Mouse (Mus musculus): ENCODE measurements around the gene Sirt5. TPM values are rescaled to one million over a fixed set of nuclear protein-coding genes. Genes with fewer than 3 reads are reported as not detected.

Sirt5 gene
- 5.5 and 6.6 TPM in 2 replicates for total RNA-seq (2017)

- ATAC-seq (ENCODE audit: extremely low read depth, insufficient number of reproducible peaks, low FRiP score, poor library complexity, severe bottlenecking) = peak; percentile 89
Observed at GRCm38 (mm10) chr13:43364985-43365824, at the start of gene Sirt5. TSS of gene Sirt5 (plus strand) at chr13:43365496.

GRCm38 (mm10) chr13:43317411-43317810, 47.9 kb upstream of the Sirt5 start:
- no peak for ATAC-seq (ENCODE audit: extremely low read depth, insufficient number of reproducible peaks, low FRiP score, poor library complexity, severe bottlenecking)

- ATAC-seq (ENCODE audit: extremely low read depth, insufficient number of reproducible peaks, low FRiP score, poor library complexity, severe bottlenecking) = no peak
Observed at GRCm38 (mm10) chr13:43319396-43319795, 45.9 kb upstream of the Sirt5 start.

- no peak for ATAC-seq (ENCODE audit: extremely low read depth, insufficient number of reproducible peaks, low FRiP score, poor library complexity, severe bottlenecking)
Observed at GRCm38 (mm10) chr13:43321492-43321891, 43.8 kb upstream of the Sirt5 start.

GRCm38 (mm10) chr13:43325427-43325826, 39.9 kb upstream of the Sirt5 start:
- ATAC-seq (ENCODE audit: extremely low read depth, insufficient number of reproducible peaks, low FRiP score, poor library complexity, severe bottlenecking) = no peak

- ATAC-seq (ENCODE audit: extremely low read depth, insufficient number of reproducible peaks, low FRiP score, poor library complexity, severe bottlenecking) = no peak
Observed at GRCm38 (mm10) chr13:43331721-43332444, 33.4 kb upstream of the Sirt5 start.

GRCm38 (mm10) chr13:43332591-43332990, 32.7 kb upstream of the Sirt5 start:
- no peak for ATAC-seq (ENCODE audit: extremely low read depth, insufficient number of reproducible peaks, low FRiP score, poor library complexity, severe bottlenecking)

- no peak for ATAC-seq (ENCODE audit: extremely low read depth, insufficient number of reproducible peaks, low FRiP score, poor library complexity, severe bottlenecking)
Observed at GRCm38 (mm10) chr13:43336425-43337221, 28.7 kb upstream of the Sirt5 start.

GRCm38 (mm10) chr13:43338001-43338400, 27.3 kb upstream of the Sirt5 start:
- no peak for ATAC-seq (ENCODE audit: extremely low read depth, insufficient number of reproducible peaks, low FRiP score, poor library complexity, severe bottlenecking)

GRCm38 (mm10) chr13:43338632-43339031, 26.7 kb upstream of the Sirt5 start:
- no peak for ATAC-seq (ENCODE audit: extremely low read depth, insufficient number of reproducible peaks, low FRiP score, poor library complexity, severe bottlenecking)

GRCm38 (mm10) chr13:43346825-43347224, 18.5 kb upstream of the Sirt5 start:
- ATAC-seq (ENCODE audit: extremely low read depth, insufficient number of reproducible peaks, low FRiP score, poor library complexity, severe bottlenecking) = no peak

- ATAC-seq (ENCODE audit: extremely low read depth, insufficient number of reproducible peaks, low FRiP score, poor library complexity, severe bottlenecking) = no peak
Observed at GRCm38 (mm10) chr13:43349376-43349775, 15.9 kb upstream of the Sirt5 start.

GRCm38 (mm10) chr13:43350489-43351169, 14.7 kb upstream of the Sirt5 start:
- ATAC-seq (ENCODE audit: extremely low read depth, insufficient number of reproducible peaks, low FRiP score, poor library complexity, severe bottlenecking) = no peak

- ATAC-seq (ENCODE audit: extremely low read depth, insufficient number of reproducible peaks, low FRiP score, poor library complexity, severe bottlenecking) = no peak
Observed at GRCm38 (mm10) chr13:43353356-43353755, 11.9 kb upstream of the Sirt5 start.

- no peak for ATAC-seq (ENCODE audit: extremely low read depth, insufficient number of reproducible peaks, low FRiP score, poor library complexity, severe bottlenecking)
Observed at GRCm38 (mm10) chr13:43354362-43354761, 10.9 kb upstream of the Sirt5 start.

GRCm38 (mm10) chr13:43356346-43357125, 8.8 kb upstream of the Sirt5 start:
- no peak for ATAC-seq (ENCODE audit: extremely low read depth, insufficient number of reproducible peaks, low FRiP score, poor library complexity, severe bottlenecking)

- ATAC-seq (ENCODE audit: extremely low read depth, insufficient number of reproducible peaks, low FRiP score, poor library complexity, severe bottlenecking) = no peak
Observed at GRCm38 (mm10) chr13:43360534-43360933, 4.8 kb upstream of the Sirt5 start.

- ATAC-seq (ENCODE audit: extremely low read depth, insufficient number of reproducible peaks, low FRiP score, poor library complexity, severe bottlenecking) = no peak
Observed at GRCm38 (mm10) chr13:43362353-43362752, 2.9 kb upstream of the Sirt5 start.
